Mouse (Mus musculus): ENCODE data around the gene Rbmxl1. TPM values are rescaled to one million over a fixed set of nuclear protein-coding genes. Genes with fewer than 3 reads are reported as not detected.
A peak's percentile ranks its signal among the peaks of the same experiment; 100 is the strongest.
"Not testable (repeated sequence)": the region's sequence is repeated elsewhere in the genome, so short reads cannot be mapped to it uniquely, and the experiment has no call there.

The Rbmxl1 gene
- 10 to 100 TPM; 67.3 to 72.1 TPM for total RNA-seq (2021)

DNA sequence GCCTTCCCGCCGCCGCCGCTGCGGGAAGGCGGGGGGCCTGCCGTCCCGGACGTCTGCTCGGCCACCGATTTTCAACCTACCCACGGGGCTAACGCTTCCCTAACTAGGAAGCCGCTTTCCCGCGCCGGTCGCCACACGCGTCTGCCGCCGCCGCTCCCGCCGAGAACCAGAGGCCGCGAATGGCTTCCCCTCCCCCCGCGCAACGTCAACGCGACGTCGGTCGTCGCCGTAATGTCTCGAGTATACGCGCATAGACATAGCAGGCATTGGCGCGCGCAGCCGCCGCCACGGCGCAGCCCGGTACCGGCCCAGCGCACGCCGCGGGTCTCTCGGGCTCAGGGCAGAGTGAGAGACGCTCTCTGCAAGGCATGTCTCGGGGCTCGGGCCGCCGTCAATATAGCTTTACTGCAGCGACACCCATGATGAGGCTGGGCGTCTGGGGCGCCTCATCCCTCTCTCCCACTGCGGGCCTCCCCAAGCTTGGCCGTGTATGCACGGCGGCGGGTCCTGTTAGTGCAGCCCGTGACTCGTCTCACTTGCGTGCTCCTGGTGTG is at the start of gene Rbmxl1:
Rbmxl1 (minus strand) TSS at position 180 of the 554 bp plus-strand sequence.
- peak; percentile 90 to 95 for DNase-seq (ENCODE audit: extremely low spot score in 1 of 2, low spot score in 2 of 2)
- intact Hi-C loops (cut with DNase I): loop anchor here (2.0 kb wide), 1 partner anchor 134 kb away; no protein-coding TSS in a partner anchor

DNA sequence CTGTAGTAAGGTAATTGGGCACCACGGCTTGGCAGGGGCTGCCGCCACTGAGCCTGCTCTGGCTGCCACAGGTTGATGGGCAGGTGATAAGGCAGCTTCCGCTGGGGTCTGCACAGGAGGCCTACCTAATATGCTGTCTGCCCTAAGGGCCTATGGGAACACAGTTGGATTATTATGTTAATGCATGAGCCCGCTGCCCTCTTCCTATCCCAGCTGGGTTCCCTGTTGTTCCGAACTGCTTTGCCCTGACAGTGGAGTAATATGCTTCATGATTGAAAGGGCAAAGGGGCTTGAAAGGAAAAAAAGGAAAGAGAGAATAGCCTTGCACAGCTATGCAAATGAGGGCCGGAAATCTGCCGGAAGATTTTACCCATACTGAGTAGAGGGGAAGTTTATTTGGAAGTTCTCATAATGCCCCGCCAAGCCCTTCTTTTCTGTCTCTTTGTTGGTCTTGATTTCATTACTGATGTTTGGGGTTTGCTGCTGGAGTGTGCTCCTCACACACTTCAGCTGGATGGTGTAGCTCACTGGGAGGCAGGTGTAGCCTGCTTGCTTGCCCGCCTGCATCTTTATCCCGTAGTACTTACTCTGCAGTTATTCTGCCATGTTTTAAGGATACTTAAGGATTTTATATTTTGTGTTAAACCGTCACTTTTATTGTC is 48.2 kb upstream of the Rbmxl1 start:
- DNase-seq (ENCODE audit: extremely low spot score in 1 of 2, low spot score in 2 of 2): no peak
- intact Hi-C loops (cut with DNase I): no loop called here

DNA sequence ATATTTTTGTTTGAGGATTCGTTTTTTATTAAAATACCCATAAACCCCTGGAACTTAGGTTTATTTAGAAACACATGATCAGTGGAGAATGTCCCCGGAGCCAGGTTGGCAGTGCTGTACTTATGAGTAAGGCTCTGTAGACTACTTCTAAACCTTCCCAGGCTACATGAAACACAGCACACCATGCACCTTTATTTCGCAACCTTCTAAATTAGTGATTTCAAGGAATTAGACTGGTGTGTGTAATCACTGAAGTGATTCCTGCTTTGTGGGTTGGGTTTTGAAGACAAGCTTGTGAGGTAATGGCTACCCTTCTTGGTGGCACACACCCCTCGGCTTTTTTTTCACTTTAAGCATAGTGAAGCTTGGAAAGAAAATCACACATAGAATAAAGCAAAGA is 47.1 kb upstream of the Rbmxl1 start:
- intact Hi-C loops (cut with DNase I): no loop called here
- DNase-seq (ENCODE audit: extremely low spot score in 1 of 2, low spot score in 2 of 2): no peak

DNA sequence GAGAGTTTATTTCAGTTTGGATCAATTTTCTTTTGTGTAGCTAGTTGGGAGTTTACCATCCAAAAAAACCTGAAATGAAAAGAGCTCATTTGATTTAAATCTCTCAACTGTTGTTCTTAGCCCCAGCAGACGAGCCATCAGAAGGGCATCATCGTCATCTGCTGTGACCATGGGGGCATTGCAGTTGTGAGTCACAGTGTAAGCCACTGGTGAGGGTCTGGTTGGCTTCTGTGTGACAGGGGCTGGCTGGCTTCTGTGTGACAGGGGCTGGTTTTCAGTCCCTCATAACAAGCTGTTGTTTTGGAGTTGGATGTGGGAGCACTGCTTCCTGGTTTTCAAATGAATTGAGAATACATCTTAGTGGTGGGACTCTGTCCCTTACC is 42.0 kb upstream of the Rbmxl1 start:
- DNase-seq (ENCODE audit: extremely low spot score in 1 of 2, low spot score in 2 of 2): no peak
- intact Hi-C loops (cut with DNase I): no loop called here

DNA sequence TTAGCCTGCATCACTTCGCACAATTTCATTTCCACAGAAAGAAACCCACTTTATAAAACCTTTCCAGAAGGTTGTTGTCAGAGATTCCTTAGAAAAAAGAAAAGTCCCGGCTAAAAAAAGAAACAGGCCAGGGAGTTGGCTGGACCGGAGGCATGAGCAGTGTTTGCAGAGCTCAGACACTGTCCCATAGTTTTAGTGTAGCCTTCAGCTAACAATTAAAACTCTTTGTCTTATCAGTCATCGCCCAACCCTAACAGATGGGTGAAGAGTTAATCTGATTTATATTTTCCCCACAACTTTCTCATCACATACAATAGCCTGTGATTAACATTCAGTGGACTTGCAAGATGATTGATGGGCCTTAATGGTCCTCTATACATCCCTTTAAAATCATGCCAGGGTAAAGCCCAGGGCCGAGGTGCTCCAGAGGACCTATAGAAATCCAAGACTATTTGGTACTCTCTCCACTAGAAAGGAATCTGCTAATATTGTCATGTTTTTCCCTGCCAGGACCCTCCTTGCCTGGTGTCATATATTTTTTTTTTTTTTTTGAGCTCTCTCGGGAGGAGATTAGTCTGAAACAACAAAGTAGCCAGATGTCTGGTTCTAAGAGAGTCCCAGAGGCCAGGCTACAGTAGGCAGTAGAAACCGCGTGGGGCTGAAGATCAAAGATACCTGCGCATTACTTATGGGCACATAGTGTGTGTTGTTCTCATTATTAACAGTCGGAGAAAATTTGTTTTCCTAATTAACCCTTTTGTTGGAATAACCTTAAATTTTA is 41.5 kb upstream of the Rbmxl1 start:
- intact Hi-C loops (cut with DNase I): no loop called here
- DNase-seq (ENCODE audit: extremely low spot score in 1 of 2, low spot score in 2 of 2): no peak

DNA sequence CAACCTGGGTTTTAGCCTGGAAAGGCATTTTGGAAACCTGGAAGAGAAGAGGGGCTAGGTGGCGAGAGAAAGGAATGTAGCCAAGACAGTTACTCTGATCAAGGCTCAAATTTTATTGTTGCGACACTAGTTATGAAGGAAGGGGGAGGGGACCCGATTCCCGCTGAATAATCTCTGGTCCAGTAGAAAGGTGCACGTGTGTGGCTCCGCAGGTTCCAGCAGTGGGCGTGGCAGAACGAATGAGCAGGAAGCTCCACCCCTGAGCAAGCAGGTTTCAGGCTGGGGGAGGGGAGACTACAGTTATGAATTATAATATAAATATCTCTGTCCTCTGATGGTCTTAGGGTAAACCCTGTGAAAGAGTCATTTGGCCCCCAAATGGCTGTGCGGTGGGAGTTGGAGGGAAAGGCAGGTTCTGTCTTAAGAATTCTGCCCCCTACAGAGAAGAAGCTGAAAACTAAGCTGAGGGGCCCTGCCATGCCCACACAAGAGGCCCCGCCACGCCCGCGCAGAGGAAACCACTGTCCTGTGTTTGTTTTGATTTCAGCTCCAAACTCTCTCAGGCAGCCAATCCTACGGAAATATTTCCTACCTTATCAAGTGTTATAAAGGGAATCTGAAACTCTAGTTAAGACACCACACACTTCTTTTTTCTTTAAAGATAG is 36.6 kb upstream of the Rbmxl1 start:
- DNase-seq (ENCODE audit: extremely low spot score in 1 of 2, low spot score in 2 of 2); intact Hi-C loops (cut with DNase I): not testable (repeated sequence)

DNA sequence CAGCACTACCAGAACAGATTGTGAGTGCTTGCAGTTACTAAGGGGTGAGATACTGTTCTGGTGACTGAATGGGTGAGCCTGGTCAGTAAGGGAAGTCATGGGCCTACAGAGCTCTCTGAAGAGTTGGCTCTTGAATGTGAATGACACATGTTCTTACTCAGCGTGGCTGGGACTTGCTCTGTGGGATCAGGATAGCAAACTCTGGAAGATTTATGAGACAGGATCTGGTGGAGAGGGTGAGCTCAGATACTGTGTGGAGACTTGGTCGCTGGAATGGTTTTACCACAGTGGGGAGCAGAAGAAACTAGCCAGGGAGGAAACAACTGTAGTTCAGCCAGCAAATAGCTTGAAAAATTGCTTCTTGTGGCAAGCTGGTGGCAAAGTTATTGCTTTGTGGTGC is 35.8 kb upstream of the Rbmxl1 start:
- DNase-seq (ENCODE audit: extremely low spot score in 1 of 2, low spot score in 2 of 2): no peak
- intact Hi-C loops (cut with DNase I): no loop called here

DNA sequence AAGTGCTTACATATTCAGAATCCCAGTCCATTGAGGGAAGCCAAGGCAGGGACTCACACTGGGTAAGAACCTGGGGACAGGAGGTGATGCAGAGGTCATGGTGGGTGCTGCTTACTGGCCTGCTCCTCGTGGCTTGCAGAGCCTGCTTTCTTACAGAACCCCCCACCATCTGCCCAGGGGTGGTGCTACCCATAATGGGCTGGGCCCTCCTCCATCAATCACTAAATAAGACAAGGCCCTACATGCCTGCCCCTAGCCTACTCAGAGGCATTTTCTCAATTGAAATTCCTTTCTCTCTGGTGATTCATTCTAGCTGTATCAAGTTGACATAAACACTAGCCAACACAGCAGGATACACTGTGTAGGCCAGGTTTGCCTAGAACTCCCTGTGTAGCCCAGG is 34.9 kb upstream of the Rbmxl1 start:
- intact Hi-C loops (cut with DNase I): no loop called here
- no peak for DNase-seq (ENCODE audit: extremely low spot score in 1 of 2, low spot score in 2 of 2)

DNA sequence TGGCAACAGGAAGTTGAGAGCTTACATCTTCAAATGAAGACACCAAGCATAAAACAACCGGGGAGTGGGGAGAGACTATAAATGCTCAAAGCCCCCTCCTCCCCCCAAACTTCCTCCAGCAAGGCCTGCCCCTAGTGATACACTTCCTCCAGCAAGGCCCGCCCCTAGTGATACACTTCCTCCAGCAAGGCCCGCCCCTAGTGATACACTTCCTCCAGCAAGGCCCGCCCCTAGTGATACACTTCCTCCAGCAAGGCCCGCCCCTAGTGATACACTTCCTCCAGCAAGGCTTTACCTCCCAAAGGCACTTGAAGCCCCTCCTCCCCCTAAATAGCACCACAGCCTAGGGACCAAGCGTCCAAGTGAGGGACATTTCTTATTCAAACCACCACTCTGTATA is 34.0 kb upstream of the Rbmxl1 start:
- DNase-seq (ENCODE audit: extremely low spot score in 1 of 2, low spot score in 2 of 2); intact Hi-C loops (cut with DNase I): not testable (repeated sequence)

DNA sequence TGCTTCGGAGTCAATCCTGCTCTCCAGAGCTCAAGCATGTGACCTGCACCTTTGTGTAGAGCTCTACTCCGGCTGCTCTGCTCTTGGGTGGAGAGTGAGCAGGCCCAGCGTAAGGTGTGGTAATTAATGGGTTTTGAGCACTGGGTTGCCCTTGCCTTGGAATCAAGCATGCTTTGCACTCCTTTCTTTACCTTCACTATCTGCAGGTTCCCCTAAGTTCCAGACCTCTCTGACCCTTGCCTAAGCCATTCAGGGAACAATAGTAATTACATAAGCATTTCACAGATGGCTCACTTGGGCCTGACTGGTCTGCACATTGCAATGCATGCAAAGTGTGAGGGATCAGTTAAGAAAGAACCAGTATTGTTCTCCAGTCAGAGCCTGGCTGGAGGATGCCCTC is 29.1 kb upstream of the Rbmxl1 start:
- intact Hi-C loops (cut with DNase I): no loop called here

DNA sequence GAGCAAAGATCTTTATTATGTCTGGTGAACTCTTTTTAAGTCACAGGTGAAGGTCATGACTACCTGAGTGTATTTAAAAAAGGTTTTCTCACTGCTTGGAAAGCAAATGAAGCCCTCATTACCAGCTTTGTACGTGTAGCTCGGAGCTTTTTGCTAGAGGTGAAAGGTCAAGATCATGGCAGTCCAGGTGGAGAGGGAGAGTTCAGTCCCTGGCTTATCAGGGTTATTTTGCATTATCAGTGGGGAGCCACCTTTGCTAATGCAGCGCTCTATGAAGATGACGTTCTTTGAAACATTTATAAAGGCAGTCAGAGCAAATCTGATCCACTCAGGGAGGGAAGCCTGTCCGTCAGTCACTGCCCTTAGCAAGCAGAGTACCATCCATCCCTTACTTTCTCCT is 28.0 kb upstream of the Rbmxl1 start:
- intact Hi-C loops (cut with DNase I): no loop called here
- no peak for DNase-seq (ENCODE audit: extremely low spot score in 1 of 2, low spot score in 2 of 2)

More for the DNA sequence above, 29.1 kb upstream of the Rbmxl1 start:
- no peak for DNase-seq (ENCODE audit: extremely low spot score in 1 of 2, low spot score in 2 of 2)

DNA sequence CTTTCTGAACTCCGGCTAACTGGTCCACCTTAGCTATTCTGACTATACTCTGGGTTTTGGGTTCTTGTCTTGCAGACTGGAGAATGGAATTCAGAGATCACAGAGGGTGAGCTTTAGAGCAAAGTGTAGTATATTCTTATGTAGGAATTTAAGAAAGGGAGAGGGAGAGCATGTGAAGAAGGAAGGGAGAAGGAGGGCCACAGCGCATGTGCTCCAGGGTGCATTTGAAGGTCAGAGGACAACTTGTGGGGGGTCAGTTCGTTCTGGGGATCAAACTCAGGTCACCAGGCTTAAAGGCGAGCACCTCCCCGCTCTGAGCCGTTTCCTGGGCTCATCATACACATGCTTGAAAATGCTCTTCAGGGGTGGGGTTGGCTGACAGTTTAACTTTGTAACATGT is 25.3 kb upstream of the Rbmxl1 start:
- intact Hi-C loops (cut with DNase I): no loop called here
- DNase-seq (ENCODE audit: extremely low spot score in 1 of 2, low spot score in 2 of 2): no peak

DNA sequence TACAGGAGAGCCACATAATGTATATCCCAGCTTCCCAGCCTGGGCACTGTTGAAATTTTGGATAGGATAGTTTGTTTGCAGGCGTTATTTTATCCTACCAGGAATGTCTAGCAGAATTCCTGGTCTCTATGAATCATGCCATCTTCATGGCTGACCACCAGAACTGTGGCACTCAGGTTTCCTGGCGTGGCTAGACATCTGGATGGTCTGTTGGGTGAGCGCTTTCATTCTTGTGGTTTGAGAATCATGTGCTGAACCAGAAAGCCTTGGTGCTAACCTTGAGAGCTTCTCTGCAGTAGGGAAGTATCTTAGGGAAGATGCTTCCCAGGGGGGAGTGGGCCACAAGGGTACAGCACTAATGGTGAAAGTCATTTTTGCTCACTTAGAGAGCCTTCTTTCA is 6.4 kb upstream of the Rbmxl1 start:
- no peak for DNase-seq (ENCODE audit: extremely low spot score in 1 of 2, low spot score in 2 of 2)
- intact Hi-C loops (cut with DNase I): loop anchor here (10.0 kb wide), 1 partner anchor 210 kb away; no protein-coding TSS in a partner anchor

DNA sequence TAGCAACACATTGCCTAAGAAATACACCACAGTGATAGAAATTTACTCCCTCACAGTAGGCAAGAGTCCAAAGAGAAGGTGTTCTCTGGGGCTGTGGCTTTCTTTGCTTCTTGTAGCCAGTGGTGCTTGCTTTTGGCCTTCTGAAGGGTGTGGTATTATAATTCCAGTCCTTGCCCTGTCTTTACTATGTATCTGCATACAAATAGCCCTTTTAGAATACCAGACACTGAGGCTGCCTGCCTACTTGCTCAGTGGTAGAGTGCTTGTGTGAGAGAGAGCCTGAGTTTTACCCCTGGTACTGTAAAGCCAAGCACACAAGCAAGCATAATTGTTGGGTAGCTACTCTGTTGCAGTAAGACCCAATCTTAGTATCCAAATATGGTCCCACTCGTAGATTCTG is 6.0 kb upstream of the Rbmxl1 start:
- intact Hi-C loops (cut with DNase I): loop anchor here (10.0 kb wide), 1 partner anchor 210 kb away; no protein-coding TSS in a partner anchor
- no peak for DNase-seq (ENCODE audit: extremely low spot score in 1 of 2, low spot score in 2 of 2)

DNA sequence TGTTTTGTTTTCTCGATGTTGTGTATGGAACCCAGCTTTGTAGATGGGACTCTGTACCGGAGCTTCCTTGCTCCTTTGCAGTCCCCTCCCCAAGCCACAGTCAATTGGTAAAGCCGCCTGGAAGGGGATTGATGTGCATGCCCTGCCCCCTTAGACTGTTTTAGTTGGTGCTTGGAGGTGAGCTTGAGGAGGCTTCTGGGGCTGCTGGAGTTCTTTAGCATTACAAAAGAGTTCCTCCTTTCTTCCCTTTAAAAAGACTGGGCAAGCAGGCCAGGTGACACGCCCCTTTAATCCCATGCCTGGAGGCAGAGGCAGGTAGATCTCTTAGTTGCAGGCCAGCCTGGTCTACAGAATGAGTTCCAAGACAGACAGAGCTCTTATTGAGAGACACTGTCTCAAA is 4.4 kb upstream of the Rbmxl1 start:
- no peak for DNase-seq (ENCODE audit: extremely low spot score in 1 of 2, low spot score in 2 of 2)
- intact Hi-C loops (cut with DNase I): loop anchor here (10.0 kb wide), 1 partner anchor 212 kb away; no protein-coding TSS in a partner anchor

DNA sequence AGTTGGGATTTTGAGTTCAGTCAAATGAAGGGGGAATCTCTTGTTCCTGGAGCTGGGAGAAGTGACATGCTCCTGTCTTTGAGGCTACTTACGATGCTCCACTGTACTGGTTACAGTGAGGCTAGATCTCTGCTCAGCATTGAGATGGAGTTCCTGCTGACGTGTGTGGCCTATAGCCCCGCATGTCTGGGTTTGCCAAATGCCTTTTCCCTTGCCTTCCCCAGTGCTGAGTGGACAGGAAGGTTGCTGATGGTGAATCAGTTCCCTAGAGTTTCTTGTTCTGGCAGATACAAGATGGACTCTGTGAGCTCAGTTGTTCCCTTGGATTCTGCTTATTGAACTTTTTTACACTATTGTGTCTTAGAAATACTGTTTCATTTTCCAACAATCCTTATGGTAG is 2.2 kb upstream of the Rbmxl1 start:
- intact Hi-C loops (cut with DNase I): loop anchor here (10.0 kb wide), 1 partner anchor 214 kb away; no protein-coding TSS in a partner anchor
- no peak for DNase-seq (ENCODE audit: extremely low spot score in 1 of 2, low spot score in 2 of 2)

DNA sequence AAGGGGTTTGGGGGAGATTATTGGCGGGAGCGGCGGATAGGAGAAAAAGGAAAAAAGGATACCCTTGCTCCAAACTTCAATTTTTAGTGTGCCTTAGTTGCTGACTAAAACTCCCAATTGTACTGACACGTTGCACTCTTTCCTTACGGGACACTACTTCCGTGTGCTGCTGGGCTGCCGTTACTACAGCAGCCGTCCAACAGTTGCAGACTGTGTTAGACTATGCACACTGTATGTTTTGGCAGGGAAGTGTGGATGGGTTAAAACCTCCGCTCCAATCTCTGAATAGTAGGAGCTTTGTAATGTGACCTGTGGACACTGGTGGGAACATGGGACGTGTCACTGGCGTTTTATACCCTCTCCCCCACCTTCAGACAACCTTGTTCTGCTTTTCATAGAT is 1.4 kb upstream of the Rbmxl1 start:
- intact Hi-C loops (cut with DNase I): loop anchor here (10.0 kb wide), 1 partner anchor 215 kb away; no protein-coding TSS in a partner anchor
- no peak for DNase-seq (ENCODE audit: extremely low spot score in 1 of 2, low spot score in 2 of 2)

DNA sequence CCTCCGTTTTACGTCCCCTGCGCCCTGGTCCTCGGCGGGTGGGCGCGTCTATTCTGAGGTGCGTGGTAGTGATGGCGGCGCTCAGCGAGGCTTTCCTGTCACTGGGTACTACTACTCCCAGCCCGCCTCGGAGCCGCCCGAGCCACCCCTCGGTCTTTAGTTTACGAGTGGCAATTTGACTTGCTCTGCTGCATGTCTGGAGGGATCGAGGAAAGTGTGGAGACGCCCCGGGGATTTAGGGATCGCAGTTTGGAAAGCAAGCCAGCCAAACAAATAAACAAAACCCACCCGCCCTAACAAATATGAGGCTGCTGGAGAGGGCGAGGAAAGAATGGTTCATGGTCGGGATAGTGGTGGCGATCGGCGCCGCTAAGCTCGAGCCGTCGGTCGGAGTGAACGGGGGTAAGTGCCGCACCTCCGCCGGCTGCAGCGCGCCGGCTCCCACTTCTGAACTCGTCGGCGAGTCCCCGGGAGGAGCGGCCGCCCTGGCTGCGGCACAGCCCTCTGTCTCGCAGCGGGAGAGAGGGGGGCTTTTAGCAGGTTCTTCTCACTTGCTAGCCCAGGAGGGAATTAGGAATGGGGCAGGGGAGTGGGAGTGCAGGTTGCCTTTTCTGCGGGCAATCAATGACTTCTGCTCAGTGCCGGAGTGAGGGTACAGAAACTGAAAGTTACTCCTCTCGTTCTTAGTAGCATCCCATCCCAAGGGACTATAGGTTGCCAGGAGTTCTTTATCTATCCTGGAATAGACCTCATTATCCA is 754 bp upstream of the Rbmxl1 start, which contains the start of gene Slc10a7:
Slc10a7 (plus strand) TSS at position 74 of the 759 bp plus-strand sequence.
- peak; percentile 89 to 92 for DNase-seq (ENCODE audit: extremely low spot score in 1 of 2, low spot score in 2 of 2)
- intact Hi-C loops (cut with DNase I): loop anchor here (2.0 to 10.0 kb wide), 2 partner anchors 133 to 215 kb away; no protein-coding TSS in a partner anchor

Data from left cerebral cortex, postnatal 10 days (tissue).